Mouse (Mus musculus) retina, postnatal 1 day (tissue): ENCODE data around the gene H2-M10.4.
A peak's percentile ranks its signal among the peaks of the same experiment; 100 is the strongest.
"Not testable (repeated sequence)": the region's sequence is repeated elsewhere in the genome, so short reads cannot be mapped to it uniquely, and the experiment has no call there.

ENCODE experiments used
- DNase-seq: peaks from one replicate; pipeline ENCODE4 v3.0.0-alpha.2; 2012

H2-M10.4 gene

DNA sequence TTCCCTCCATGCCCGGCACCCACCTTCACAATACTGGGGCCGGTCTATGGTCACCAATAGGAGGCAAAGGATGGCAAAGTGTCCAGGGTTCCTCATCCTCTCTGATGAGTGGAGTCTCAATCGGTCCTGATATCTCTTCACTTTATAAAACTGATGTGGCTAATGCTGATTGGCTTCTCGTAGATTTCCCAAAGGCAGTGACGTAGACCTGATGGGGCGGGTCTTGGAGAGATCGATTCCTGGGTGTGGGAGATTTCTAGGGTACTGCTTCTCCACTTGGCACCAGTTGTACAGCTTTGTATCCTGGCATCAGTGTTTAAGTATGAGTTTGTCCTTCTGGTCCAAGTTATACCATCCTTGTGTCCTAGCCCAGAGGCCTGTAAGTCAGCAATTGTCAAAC lies at the start of gene H2-M10.4:
Gene H2-M10.4, minus strand, starts transcription at position 101 of the 400 bp plus-strand sequence.
- no peak for DNase-seq

DNA sequence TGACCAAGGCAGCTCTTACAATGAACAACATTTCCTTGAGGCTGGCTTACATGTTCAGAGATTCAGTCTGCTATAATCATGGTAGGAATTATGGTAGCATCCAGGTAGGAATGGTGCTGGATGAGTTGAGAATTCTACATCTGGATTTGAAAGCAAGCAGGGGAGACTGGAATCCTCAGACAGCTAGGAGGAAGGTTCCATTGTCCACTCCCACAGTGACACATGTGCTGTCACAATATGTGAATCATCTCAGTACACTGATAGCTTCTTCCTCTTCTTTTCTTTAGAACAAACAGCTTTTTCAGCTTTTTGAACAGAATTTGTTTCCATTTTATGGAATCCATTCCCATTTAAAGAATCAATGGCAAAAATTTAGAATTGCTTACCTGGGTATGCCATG lies 41.8 kb upstream of the H2-M10.4 start:
- DNase-seq: no peak

DNA sequence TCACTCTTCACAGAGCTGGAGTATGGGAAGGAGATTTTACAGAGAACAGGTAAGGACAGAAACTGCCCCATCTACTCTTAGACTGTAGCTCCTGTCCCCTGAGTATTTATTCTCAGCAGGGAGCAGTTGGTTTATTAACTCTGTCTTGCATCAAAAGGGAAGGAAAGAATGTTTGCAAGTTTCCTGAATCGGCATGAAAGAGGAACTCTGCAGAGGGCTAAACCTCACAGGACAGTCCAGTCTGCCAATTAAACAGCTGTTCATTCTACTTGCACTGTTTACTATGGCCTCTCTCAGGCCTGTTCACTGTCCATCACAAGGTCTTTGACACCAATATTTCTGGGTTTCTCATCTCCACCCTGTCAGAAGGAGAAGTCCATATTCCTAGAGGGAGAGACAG lies 38.3 kb upstream of the H2-M10.4 start:
- DNase-seq: no peak

DNA sequence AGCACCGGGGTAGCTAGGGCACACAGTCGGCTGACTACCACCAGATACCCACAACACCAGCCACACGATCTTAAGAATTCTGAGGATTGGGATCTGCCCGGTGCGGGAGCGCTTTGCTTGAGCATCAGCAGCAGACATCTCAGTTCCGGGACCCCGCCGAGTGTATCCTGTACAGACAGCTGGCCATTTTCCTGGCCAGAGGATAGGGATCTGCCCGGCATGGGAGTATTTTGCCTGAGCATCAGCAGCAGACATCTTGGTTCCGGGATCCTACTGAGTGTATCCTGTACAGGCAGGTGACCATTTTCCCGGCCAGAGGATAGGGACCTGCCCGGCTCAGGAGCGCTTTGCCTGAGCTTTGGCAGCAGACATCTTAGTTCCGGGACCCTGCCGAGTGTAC lies 26.0 kb upstream of the H2-M10.4 start:
- DNase-seq: not testable (repeated sequence)

DNA sequence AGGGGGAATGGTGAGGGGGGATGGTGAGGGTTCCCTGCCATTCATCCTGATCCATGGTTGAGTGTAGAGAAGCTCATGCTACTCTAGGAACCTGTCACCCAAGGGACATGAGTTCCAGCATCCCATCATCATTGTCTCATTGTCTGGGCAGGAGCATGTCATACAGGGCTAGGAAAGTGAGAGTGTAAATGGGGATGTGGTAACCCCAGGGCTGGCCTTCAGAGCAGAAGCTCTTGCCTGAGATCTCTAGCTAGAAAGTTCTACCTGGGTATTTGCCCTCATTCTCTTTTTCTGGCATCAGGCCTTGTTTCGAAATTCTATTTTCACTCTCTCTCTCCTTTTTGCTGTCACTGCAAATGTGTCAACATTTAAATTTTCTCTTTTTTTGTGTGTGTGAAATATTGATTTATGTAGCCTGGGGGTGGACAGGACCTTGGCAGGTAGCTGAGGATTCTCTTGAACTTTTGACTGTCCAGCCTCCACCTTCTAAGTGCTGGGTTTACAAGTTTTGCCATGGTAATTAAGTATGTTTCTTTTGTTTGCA lies 24.6 kb upstream of the H2-M10.4 start:
- DNase-seq: no peak

DNA sequence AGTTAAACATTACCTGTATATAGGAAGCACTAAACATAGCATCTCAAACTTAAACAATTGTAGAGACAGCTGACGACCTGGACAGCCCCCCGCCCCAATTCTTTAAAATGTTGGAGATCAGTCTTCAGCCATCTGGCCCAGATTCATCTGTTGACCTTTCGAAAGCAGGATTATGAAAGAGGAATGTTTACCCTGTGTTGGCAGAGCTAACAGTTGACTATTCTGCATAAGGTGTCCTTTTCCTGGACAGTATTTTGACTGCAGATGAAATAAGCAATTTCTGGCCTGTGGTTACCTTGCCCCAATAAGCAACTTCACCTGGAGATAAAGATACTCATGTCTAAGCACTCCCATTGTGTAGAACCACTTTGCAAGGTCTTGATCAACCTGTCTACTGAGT lies 21.7 kb upstream of the H2-M10.4 start:
- no peak for DNase-seq

DNA sequence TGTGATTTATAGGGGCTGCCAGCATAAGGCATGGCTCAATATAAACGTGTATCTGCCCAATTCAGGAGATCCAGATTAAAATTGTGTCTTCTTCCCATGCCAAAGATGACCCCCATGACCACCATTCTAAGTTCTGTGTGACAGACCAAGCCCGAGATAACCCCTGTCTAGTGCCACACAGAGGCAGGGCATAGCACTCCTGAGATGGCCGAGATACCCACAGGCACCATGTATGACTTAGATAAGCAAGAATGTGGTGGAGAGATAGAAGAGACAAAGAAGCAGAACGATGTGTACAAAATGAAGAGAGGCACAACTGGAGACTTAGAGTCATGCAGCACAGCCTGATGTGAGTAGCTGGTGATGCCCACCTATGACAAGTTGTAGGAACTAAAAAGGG lies 5.9 kb downstream of the H2-M10.4 start:
- no peak for DNase-seq

DNA sequence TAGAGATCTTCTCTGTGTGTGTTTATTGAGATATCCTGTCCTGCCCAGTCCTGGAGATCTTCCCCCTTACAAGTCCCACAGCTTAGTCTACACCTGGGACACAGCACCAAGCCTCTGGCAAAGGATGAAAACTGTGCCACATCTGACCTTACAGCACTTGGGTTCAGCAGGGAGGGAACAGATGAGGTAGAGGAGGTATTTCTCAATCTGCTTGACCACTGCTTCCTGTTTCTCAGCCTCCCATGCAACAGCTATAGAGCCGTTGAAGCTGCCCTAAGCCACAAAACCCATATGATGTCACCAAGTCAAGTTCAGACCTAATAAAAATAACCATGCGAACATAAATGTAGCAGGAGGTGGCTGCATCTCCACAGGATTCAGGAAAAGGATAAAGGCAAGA lies 30.7 kb downstream of the H2-M10.4 start:
- DNase-seq: no peak

DNA sequence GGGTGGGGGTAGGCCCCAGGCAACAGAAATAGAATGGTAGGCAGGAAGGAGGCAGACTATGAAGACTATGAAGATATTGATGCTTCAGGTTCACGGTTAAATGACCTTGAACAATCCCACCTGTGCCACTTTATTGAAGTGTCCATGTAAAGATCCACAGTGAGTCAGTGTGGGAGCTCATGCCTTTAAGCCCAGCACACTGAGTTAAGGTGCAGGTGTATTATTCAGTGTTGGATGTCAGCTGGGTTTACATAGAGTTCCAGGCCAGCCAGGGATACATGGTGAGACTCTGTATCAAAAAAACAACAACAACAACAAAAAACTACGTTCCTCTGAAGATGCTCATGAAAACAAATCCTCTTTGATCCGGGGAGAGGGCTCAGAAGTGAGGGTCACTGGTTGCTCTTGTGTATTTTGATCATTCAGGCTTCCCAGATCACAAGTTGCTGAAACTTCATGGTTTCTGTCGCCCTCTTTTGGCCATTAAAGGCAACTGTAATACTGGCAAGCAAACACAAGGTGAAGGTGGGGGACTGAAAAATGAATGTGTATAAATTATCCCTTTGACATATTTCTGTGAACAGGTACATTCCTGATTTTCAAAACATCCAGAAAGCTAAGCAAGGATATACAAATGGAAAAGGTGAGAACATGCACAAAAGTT lies 43.9 kb downstream of the H2-M10.4 start:
- DNase-seq: peak; percentile 79

DNA sequence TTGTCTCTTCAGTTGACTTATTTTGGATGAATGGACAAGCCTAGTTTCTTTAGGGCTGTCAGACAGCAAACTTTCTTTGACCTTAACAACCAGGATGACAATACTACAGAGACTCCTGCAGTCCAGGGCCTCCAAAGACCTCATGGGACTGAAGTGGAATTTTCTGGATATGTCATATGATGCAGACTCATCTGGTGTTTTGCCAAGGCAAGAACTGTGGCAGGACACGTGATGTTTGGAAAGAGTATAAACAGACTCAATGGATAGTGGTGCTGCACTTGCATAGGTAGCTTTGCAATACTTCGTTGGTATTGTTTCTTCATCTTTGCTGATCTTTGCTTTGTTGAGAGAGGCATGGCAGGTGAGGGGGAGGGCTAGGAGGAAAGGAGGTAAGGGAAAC lies 44.7 kb downstream of the H2-M10.4 start:
- DNase-seq: no peak

DNA sequence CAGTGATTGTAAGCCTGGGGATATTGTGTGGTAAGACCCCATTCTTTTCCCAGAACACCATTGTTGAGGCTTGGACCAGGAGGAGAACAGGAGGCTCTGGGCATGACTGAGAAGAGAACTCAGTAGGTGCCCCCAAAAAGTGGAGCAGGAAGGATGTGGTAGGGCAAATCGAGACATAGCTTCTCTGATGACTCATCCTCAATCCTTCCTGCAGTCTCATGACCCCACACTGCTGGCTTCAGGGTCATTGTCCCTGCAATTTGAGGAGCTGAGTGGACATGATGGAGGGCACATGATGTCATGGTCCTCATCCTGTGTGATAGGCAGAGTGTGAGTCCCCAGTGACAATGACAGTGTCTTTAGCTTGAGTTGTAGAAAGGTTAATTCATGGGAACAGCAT lies 46.7 kb downstream of the H2-M10.4 start:
- no peak for DNase-seq

DNA sequence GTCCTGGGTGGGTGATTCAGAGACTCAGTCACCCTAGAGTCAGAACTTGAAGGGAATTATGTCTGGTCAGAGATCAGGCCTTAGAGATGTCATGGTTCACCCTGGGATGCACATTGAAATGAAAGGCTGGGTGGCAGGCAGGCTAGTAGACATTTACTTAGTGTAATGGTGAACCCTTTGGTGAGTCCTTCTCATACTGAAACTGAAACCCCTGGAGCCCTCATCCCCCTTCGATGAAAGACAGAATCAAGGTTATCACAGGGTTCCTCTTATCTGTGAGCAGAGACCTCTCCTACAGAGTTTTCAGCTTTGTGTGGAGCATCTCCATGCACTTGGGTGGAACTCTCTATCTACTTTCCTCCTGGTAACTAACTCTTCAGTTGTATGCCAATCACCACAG lies 47.8 kb downstream of the H2-M10.4 start:
- DNase-seq: no peak
